Mouse (Mus musculus): ENCODE data around the gene Klhl29.

Klhl29 gene

DNA sequence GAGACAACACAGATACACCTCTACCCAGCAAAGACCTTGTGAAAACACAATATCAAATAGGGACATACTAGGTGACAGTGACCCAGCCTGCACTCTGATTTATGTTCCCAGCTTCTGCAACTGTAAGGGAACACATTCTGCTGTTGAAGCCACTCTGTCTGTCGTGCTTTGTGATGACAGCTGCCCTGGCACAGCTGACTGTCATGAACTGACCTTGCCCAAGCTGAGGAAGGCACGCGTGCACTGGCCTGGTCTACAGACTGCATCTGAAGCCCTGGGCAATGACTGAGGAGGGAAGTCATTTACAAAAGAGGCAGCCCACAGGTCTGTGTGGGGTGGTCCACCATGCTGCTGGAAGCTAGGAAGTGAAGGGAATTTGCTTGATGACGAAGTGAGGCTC lies 246.3 kb downstream of the Klhl29 start:
- no peak for DNase-seq (ENCODE audit: low read depth, low spot score)

DNA sequence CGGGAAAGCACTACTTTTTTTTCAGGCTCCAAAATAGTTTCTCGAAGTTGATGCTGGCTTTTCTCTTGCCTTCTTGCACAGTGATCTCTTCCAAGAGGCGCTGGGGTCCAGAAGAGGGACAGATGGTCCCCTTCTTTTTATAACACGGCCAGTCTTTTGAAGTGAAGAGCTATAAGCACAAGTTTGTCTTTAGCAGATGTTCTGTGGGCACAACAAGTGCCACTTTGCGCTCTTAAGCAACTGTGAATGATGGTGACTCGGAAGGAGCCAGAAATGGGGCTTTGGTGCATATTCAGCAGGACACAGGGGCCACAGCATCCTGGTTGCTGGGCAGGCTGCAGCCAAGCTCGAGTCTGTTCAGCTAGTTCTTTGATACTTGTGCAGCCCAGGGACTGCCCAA lies 249.6 kb downstream of the Klhl29 start:
- DNase-seq (ENCODE audit: low read depth, low spot score), result no peak

DNA sequence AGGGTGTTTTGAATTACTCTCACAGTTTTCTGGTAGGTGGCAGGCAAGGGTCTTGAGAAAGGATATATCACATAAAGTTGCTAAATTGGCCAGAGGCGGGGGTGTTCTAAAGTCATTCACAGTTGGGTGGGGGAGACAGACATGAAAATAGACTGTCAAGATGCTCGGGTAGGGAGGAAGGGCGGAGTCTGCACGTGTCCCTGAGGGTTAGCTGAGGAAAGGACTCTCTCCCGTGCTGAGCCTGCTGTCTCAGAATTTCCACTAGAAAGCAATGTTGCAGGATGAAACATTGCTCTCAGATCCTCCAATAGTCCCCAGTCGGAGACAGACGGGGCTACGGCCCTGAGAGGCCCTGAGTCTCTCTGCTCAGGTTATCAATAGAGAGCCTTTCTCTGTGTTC lies 252.5 kb downstream of the Klhl29 start:
- no peak for DNase-seq (ENCODE audit: low read depth, low spot score)

DNA sequence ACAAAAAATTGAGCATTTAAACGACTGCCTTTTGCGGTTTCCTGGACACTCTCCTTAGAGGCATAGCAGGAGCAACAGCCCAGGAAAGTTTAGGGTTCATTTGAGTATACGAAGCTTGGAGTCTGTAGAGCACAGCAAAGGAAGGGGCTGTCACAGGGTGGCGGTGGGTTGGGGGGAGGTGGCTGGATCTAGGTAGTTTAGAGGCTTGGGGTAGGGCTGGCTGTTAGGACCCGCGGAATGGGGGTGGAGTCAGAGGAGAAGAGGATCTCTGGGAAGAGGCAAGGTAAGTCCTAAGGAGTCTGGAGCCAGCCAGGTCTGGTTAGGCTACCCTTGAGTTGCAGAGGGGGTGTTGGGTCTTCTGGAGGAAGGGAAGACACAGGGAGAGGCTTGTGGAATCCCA lies 255.2 kb downstream of the Klhl29 start:
- peak; percentile 28 for DNase-seq (ENCODE audit: low read depth, low spot score)

DNA sequence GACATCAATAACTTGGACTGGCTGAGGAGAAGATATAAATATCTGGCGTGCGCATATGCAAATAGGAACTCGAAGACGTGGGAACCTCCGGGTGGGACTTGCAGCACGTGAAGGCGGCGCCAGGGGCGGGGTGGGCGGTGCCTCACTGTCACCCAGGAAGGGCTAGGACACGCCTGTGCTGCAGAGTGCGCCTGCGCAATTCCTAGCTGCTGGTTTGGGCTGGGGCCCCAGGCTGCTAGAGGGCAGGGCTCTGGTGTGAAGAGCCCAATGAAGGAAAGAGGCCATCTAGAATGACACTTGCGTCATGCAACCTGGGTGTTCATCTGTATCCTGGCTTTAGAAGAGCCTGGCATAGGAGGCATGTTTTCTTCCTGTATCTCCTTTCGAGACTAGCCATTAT lies 255.8 kb downstream of the Klhl29 start:
- peak; percentile 95 for DNase-seq (ENCODE audit: low read depth, low spot score)

DNA sequence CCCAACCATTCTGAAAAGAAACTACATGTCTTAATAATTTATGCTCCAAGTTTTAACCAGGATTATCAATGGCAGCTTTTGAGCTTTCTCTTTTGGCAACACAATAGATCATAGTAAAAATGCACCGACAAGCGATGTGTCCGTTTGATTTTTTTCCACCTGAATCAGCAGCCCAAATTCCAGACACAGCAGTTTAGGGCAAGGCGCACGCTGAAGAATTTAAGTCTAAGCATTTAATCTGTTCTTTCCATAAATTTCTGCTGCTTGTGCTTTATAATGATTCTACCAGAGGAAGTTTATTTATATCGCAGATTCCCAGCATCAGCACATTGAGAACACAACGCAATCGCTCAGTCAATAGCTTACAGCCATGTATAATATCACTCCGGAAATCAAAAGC lies 256.2 kb downstream of the Klhl29 start:
- no peak for DNase-seq (ENCODE audit: low read depth, low spot score)

DNA sequence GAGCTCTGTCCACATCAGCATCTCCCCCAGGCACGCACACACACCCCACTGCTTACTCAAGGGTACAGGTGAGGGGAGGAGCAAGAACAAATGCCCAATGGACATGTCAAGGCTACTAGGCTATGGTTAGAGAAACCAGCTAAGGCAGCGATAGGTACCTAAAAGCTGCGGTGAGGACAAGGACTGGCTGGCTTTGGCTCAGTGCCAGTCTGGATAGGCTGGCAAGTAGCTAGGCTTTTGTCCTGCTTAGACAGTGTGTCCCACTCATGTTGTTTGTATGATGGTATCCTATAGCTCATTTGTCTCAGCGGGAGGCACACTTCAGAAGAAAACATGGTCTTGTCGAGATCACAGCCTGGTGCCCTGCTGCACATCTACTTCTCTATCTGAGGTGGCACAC lies 258.9 kb downstream of the Klhl29 start:
- no peak for DNase-seq (ENCODE audit: low read depth, low spot score)

DNA sequence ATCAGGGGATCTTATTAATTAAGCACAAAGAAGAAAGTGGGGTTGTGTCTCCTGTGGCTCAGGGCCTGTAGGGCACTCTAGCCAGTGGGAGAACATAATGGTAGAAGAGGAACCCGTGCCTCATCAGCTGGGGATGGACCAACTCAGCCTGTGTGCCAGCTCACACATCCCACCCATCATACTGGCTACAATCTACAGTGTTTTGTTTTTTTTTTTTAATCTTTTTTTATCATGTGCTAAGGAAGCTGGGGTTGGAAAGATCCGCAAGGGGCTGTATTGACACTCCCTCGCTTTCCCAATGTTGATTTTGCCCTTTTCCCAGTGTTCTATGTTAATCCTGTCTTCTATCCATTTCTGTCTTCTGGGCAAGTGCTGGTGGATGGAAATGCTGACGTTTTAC lies 260.9 kb downstream of the Klhl29 start:
- DNase-seq (ENCODE audit: low read depth, low spot score), result no peak

DNA sequence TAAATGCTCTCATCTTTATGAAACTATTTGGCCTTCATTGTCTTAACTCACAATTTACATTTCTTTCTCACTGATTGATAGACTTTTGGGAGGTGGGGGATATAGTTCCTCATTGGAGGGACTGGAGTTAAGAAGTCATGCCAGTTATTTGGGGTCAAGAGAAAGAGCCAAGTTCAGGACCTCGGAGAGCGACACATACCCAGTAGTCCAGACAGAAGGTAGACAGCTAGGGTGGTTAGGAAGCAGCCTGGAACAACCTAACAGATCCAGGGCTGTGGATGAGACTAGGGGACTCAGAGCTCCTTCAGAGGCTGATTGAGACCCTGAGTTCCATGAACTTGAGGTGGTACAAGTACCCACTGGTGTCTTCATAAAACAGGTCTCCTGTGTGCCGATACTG lies 264.1 kb downstream of the Klhl29 start:
- DNase-seq (ENCODE audit: low read depth, low spot score), result peak; percentile 66

DNA sequence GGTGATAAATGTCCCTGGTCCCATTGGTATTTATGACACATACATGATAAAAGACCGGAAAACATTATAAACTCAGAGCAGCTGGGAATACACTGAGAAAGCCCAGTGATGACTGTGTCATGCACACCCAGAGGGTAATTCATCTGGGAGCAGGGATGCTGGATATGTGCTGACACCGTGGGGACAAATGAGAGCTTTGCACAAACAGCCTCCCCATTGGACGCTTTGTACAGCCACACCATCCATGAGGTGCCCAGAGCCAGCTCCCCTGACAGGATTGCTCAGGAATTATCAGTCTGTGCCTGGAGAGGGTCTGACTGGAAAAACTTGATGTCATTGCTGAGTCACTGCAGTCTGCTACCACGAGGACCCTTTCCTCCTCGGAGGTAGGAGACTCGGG lies 266.9 kb downstream of the Klhl29 start:
- no peak for DNase-seq (ENCODE audit: low read depth, low spot score)

DNA sequence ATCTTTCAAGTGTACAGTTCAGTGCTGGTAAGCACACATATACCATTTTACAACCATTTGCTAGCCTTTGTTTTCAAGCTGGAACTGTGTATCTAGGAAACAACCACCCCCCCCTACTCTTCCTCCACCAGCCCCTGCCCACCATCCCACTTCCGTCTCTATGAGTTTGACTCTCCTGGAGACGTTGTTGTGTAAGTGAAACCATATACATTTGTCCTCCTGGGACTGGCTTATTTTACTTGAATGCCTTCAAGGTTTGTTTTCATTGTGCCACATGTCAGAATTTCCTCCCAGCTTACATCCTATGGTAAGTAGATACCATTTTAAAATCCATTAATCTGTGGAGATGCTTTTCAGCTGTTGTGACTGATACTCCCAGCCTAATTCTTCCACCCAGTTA lies 267.7 kb downstream of the Klhl29 start:
- no peak for DNase-seq (ENCODE audit: low read depth, low spot score)

DNA sequence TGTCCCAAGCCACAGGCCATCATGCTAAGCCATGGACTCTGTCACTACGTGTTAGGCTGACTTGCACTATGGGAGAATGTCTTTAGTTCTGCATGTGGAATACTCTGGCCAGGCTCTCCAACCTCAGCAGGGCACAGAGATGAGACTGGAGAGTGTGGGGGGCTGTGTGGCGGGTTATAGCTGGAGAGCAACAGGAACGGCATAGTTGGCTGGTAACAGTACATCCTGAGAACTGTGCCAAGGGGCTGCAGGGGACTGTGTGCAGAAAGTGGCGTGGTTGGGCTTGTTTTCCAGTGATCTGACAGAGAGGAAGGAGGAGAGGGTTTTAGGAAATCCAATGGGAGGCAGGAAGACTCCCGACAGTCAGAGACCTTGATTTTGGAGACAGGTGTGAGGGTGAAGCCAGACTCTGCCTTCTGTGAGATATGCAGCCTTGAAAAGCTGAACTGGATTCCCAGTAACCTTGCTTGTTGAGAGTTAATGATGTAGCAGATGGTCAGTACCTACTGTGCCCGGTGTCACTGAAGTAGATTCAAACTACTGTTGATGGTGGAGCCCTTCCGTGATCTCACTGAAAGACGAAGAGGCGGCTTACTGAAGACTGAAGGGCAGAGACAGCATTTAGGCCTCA lies 270.9 kb downstream of the Klhl29 start:
- no peak for DNase-seq (ENCODE audit: low read depth, low spot score)

DNA sequence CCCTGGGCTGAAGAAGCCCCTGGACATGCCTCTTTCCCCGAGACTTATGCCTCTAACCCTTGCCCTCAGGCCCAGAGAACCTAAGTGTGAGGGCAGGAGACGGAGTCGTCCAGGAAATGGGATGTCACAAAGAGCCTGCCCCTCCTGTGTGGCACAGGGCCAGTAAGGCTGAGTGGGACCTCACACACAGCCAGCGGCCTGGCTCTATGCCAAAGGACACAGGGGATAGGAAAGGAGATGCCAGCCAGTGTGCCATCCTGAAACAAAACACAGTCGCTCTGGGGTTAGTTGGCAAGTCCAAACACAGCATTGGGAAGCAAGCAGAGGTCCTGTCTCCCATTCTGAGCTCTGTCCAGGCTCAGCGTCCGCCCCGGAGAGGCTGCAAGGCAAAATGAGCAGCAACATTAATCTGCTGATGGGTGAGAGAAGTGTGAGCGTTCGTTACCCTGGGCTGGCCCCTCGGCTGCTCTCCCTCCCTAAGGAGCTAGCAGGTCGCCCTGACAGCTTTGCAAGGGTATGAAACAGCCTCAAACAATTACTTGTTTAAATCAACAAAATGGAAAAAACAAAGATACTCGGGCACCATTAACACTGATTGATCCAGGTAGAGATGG lies 274.0 kb downstream of the Klhl29 start:
- no peak for DNase-seq (ENCODE audit: low read depth, low spot score)

DNA sequence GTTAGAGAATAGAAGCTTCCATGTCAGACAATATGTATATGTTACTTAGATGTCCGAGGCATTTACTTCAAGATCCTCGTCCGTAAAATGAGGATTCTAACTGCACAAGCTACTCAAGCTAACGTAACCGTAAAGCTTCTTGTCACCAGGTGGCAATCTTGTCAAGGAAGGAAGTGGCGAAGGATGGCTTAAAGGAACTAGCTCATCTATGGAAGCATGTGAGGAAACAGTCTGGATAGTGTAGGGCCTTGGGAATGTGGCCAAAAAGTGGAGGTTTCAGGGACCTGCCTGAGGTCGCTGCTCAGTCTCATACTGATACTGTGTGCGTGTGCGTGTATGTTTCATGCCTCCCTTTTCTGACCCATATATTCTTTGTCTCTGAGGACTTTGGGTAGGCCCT lies 275.9 kb downstream of the Klhl29 start:
- DNase-seq (ENCODE audit: low read depth, low spot score), result no peak

DNA sequence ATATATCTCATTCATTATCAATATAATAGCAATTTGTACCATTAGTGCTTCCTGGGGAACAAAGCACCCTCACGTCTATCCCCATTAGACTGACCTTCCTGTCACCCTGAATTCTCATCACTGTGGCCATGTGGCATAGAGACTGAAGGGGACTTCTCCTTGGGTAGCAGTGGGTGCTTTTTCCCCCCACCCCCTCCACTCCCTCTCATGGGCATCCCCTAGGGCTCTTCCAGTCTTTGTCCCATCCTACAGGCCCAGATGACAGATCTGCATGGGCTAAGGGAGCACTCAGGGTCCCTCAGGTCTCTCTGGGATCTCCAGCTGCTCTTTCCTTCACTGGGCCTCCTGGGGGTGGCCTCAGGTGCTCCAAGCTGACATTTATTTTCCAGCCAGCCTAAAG lies 286.8 kb downstream of the Klhl29 start:
- DNase-seq (ENCODE audit: low read depth, low spot score), result no peak

DNA sequence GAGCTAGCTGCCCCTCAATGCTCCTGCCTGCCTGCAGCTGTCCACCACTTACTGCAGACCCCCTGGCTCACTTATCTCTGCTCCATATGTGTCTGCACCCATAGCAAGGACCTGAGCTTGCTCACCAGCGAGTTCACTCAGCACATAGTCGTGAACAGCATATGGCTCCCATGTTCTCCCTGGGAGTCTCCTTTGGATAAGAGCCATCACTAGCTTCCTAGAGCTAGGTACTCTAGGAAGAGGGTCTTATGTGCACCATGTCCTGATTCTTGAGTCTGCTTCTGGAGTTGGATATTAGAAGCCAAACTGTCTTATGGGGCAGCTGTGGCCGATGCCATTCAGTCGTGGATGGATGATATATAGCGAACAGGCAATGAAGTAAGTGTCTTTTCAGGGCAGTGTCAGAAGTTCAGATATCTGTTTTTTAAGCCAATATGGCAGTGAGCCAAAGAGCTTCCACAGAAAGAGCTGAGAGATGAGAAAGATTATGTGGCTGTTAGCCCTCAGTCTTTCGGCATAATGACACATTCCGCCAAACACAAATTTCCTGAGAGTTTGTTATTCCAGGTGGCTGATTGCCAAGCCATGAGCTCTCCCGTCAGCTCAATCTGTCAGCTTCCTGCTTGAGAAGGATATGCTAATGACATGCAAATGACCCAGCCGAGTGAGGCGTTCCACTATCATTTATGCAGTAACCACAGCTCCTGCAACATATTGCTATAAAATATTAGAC lies 287.5 kb downstream of the Klhl29 start:
- no peak for DNase-seq (ENCODE audit: low read depth, low spot score)

DNA sequence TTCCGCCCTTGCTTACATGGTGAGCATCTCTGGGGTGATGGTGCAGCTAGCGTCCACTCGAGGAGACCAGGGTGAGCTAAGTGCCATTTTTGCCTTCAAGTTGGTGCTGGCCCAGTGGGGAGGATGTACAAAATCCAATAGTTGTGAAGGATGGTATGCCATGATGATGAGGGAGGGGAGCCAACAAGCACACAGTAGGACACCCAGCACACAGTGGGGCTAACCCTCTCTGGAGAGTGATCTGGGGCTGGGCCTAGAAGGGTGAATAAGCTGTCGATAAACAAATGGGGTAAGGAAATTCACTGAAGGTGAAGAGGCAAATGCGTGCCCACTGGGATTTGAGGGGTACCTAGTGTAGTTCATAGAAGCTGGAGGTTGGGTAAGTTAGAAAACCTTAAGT lies 290.8 kb downstream of the Klhl29 start:
- DNase-seq (ENCODE audit: low read depth, low spot score), result no peak

DNA sequence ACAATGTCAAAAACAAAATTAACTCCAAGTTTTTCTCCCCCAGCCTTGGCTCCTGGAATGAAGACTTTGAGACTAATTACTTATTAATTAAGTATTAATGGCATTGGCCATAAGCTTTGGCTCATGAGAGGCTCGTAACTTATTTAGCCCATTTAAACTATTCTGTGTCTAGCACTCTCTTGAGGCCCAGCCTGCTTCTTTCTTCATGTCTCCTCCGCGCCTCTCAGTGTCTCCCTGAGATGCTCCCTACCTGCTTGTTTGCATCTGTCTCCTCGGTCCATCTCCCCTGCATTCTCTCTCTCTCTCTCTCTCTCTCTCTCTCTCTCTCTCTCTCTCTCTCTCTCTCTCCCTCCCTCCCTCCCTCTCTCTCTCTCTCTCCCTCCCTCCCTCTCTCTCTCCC lies 294.0 kb downstream of the Klhl29 start:
- no peak for DNase-seq (ENCODE audit: low read depth, low spot score)

DNA sequence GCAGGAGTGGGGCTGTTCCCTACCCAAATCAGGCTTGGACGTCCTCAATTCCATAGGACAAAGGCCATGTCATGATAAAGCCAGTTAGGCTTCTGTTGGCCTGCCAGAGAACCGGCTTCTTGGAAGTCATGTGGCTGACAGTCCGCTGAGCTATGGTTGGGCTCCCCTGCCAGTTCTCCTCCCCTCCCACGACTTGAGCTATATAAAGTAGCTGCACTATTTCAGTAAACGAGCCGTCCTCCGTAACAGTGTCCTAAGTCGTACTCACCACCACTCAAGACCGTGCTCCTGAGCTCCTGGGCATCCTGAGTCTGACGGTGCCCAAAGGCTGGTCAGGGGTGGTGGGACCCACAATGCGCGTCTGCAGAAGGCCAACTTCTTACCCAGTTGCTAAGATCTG lies 302.3 kb downstream of the Klhl29 start:
- DNase-seq (ENCODE audit: low read depth, low spot score), result no peak

DNA sequence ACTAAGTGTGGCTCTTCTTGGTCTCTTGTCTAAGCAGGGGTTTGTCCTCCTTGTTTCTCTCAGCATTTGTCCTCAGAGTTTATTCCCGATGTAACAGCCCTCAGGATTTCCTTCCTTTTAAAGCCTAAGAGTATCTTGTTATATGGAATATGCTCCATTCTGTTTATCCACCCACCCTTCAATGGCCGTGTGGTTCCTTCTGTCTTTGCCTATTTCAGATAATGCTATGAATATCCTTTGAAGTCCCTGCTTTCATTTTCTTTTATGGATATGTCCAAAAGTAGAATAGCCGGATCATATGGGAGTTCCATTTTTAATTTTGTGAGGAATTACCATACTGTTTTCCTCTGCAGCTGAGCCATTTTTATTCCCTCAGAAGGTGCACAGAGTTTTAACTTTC lies 305.4 kb downstream of the Klhl29 start:
- DNase-seq (ENCODE audit: low read depth, low spot score), result no peak

DNA sequence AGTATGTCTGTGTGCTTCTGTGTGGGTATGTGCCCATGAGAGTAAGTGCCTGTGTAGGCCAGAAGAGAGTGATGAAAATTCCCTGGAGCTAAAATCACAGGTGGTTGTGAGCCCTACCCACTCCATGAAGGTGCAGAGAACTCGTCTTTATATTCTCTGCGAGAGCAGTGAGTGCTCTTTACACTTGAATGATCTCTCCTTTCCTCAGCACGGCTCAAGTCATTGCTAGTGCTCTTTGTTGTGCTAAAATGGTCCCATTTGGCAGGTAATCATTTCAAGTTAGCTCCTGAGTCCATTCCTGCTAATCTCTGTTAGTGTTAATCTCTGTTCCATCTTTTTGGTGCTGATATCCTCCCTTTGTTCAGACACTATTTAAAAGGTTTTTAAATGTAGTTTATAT lies 307.9 kb downstream of the Klhl29 start:
- DNase-seq (ENCODE audit: low read depth, low spot score), result peak; percentile 76

DNA sequence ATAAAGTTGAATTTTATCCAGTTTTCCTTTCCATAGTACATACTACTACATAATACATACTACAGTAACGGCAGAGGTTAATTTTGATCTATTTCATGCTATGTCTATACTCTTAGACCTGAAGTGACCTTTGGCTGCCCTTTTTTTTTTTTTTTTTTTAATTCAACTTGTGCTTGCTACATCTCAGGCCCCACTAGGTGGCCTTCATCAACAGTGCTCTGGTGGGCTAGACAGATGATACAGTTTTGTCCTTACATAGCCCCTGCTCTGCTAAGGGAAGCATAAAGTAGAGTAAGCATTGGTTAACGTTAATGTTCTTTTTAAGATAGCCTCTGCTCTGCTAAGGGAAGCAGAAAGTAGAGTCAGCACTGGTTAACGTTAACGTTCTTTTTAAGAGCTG lies 327.4 kb downstream of the Klhl29 start:
- DNase-seq (ENCODE audit: low read depth, low spot score), result no peak

DNA sequence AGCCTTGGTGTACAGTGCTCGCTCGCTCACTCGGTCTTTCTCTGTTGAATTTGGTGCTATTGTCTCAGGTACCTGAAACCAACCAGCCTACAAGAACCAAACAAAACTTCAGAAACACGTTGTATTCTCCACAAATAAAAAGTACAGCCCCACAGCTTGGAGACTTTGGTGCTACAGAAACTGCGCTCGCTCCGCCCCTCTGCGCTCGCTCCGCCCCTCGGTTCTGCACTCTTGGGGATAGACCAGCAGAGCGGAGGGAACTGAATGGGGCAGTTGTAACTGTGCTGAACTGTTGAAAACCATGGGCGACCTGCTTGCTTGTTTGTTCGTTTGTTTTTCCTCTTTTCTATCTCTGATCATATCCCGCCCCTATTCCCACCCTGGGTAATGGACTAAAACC lies 331.3 kb downstream of the Klhl29 start:
- DNase-seq (ENCODE audit: low read depth, low spot score), result peak; percentile 70
